Mouse (Mus musculus): ENCODE measurements around the gene Gm10401. TPM values are rescaled to one million over a fixed set of nuclear protein-coding genes. Genes with fewer than 3 reads are reported as not detected.

Gm10401 gene
- total RNA-seq (2021): not detected
- long read RNA-seq, experiment 1: 0 reads
- long read RNA-seq, experiment 2: 0 reads

DNA sequence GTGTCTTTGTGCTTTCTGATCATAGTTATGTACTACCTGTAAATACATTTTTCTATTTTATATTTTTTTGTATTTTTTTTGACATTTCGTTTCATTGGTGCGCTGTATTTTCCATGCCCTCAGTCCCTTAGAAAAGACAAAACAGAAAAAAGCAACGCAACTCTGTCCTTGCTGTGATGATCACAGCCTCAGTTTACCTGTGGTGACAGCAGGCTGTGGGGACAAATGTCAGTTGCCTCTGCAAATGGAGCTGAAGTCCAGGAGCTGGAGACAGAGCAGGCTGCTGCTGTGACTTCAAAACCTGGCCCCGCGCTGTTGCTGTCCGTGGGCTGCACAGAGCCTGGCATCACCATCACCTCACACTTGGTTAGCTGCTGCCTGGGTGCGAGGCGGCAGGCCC lies at the start of gene Gm10401:
Gm10401 (minus strand) TSS at position 101 of the 400 bp plus-strand sequence.
- intact Hi-C loops (cut with DNase I; ENCODE audit: low total_unique reads): no loop called here
- no peak for DNase-seq

DNA sequence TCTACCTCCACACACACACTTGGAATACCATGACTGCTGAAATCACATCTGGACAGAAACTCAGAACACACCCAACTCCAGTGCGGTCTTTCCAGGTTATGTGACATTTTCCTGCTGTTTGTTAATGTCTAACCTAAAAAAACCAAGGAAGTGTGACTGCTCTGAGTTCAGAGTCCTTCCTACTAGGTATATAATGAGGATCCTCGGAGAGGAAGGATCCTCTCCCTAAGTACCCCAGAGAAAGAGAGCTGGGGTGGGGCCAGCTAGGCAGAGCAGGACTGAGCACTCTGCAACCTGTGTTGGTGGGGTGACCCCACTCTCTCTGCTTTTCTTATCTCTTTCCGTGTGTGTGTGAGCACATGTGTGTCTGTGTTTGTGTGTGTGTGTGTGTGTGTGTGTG lies 49.3 kb upstream of the Gm10401 start:
- no peak for DNase-seq
- intact Hi-C loops (cut with DNase I; ENCODE audit: low total_unique reads): no loop called here

GRCm38 (mm10) chr5:115146747-115147130 lies 48.6 kb upstream of the Gm10401 start:
- intact Hi-C loops (cut with DNase I; ENCODE audit: low total_unique reads): no loop called here
- peak; percentile 64 for DNase-seq

DNA sequence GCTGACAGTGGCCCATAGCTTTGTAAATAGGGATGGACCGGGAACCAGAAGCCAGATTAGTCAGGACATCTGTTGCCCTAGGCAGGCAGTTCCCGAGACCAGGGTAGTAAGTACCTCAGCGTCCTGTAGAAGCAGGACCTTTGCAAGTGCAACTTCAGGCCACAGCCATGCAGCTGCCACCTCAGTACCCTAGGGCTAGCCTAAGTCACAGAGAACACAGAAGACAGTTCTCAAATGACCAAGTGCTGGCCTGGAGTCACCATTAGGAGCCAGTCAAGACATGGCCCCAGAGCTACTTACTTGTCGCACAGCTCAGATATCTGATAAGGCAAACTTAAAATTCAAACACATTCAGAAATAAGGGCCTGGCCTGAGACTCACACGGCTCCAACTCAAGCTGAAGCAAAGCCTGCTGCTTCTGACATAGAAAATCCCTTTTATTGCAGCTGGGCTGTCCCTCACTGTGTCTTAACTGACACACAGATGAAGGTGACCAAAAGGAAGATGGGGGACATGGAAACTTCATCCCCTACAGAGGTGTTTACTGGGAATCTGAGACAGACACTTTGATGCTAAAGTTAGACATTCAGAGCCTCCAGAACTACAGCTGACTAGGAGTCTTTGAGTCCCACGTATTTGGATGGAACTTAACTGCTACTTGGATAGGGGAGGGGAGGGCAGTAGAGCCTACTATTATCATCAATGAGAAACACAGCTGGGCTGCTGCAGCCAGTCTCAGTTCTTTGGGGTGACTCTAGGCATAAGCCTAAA lies 48.1 kb upstream of the Gm10401 start:
- intact Hi-C loops (cut with DNase I; ENCODE audit: low total_unique reads): no loop called here
- no peak for DNase-seq

DNA sequence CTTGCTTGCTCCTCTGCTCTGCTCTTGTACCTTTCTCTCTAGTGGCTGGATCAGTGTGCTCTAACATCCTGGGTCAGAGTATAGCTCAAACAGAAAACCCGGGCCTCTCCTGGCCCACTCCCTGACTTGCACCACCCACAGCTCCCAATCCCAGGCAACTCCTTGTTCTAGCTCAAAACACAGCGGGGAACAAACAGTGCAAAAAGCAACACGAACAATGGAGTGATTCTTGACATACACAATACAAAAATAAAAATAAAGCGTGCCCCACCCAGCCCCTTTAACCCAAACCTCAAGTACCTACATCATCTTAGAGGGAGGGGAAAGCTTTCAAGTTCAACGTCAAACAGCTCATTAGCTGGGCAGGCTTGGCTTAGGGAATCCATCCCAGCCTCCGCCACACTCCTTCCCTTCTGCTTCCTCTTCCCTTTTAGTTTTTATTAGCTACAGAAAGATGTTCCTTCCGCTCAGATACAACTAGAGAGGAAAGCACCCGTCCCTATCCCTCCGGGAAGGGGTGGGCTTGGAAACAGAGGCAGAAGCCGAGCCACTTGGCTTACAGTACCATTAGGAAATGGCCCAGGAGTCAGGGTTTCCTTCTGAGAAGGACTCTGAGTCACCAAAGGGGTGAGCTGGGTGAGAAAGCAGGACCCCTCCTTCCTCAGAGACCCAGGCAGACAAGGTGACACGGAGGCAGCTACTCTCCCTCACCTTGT lies 47.3 kb upstream of the Gm10401 start:
- intact Hi-C loops (cut with DNase I; ENCODE audit: low total_unique reads): no loop called here
- DNase-seq: no peak

GRCm38 (mm10) chr5:115144471-115144870 lies 46.4 kb upstream of the Gm10401 start:
- intact Hi-C loops (cut with DNase I; ENCODE audit: low total_unique reads): no loop called here
- DNase-seq: no peak

GRCm38 (mm10) chr5:115143552-115143951 lies 45.5 kb upstream of the Gm10401 start:
- intact Hi-C loops (cut with DNase I; ENCODE audit: low total_unique reads): no loop called here
- DNase-seq: peak; percentile 47

DNA sequence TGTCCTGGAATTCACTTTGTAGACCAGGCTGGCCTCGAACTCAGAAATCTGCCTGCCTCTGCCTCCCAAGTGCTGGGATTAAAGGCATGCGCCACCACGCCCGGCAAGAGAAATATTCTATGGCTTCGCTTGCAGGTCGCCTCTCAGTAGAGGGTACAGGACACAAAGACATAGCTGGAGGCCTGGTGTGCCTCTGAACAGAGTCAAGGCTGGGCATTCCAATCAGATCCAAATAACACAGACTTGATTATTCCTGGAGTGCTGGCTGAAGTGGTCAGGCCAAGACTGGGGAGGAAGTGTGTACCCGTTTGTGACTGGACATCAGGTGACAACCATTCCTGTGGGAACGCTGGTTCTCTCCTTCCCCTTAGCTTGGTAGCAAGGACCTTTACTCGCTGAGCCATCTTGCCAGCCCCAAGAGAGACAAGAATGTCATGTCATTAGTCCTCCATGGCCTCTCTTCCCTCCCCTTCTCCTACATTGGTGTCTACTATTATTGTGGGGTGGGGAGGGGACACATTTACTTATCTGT lies 44.1 kb upstream of the Gm10401 start:
- intact Hi-C loops (cut with DNase I; ENCODE audit: low total_unique reads): no loop called here
- no peak for DNase-seq

- intact Hi-C loops (cut with DNase I; ENCODE audit: low total_unique reads): no loop called here
- DNase-seq: no peak
These were observed 42.6 kb upstream of the Gm10401 start for GRCm38 (mm10) chr5:115140726-115141125.

- intact Hi-C loops (cut with DNase I; ENCODE audit: low total_unique reads): no loop called here
- no peak for DNase-seq
These were observed 41.0 kb upstream of the Gm10401 start for GRCm38 (mm10) chr5:115139124-115139523.

GRCm38 (mm10) chr5:115134234-115135165 lies 36.4 kb upstream of the Gm10401 start, which contains the start of gene Unc119b:
TSS of gene Unc119b (minus strand) at chr5:115134975.
- DNase-seq: peak; percentile 89
- intact Hi-C loops (cut with DNase I; ENCODE audit: low total_unique reads): no loop called here

GRCm38 (mm10) chr5:115133358-115134066 lies 35.4 kb upstream of the Gm10401 start:
- intact Hi-C loops (cut with DNase I; ENCODE audit: low total_unique reads): no loop called here
- no peak for DNase-seq

DNA sequence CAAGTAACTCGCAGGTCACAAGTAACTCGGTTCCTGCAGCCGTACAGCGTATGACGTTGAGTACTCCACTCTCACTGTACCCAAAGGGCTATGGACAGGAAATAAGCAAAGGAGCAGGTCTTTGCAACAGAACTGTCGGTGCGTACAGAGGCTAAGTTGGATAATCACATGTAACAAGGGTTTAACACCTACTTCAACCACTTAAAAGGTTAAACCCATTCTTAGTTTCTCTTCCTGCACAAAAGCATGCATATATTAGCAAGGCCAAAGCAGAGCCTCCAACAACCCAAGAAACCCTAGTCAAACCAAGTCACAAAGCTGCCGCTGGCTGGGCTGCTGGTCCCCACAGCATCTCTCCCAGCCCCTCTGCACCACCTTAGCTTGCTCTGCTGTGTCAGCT lies 34.4 kb upstream of the Gm10401 start:
- intact Hi-C loops (cut with DNase I; ENCODE audit: low total_unique reads): no loop called here
- no peak for DNase-seq

DNA sequence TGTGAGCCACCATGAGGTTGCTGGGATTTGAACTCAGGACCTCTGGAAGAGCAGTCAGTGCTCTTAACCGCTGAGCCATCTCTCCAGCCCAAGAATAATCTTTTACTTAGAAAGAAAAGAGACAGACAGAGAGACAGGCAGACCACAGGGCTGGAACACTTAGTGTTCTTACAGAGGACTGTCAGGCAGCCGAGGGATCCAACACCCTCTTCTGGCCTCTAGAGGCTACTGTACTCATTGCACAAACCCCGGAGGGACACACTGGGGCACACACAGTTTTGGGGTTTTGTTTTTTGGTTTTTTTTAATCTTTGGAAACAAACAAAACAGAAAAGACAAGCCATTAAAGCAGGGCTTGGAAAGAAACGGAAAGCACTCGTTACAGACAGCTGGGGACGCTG lies 31.2 kb upstream of the Gm10401 start:
- intact Hi-C loops (cut with DNase I; ENCODE audit: low total_unique reads): loop anchor here (5.0 to 10.0 kb wide), 2 partner anchors 33 to 105 kb away; partner anchors contain the start of gene Pop5
- DNase-seq: no peak

GRCm38 (mm10) chr5:115127421-115128179 lies 29.5 kb upstream of the Gm10401 start:
- intact Hi-C loops (cut with DNase I; ENCODE audit: low total_unique reads): loop anchor here (5.0 to 10.0 kb wide), 2 partner anchors 35 to 107 kb away; partner anchors contain the start of gene Pop5
- no peak for DNase-seq

GRCm38 (mm10) chr5:115126578-115127312 lies 28.6 kb upstream of the Gm10401 start:
- no peak for DNase-seq
- intact Hi-C loops (cut with DNase I; ENCODE audit: low total_unique reads): loop anchor here (5.0 to 10.0 kb wide), 2 partner anchors 36 to 108 kb away; partner anchors contain the start of gene Pop5

- intact Hi-C loops (cut with DNase I; ENCODE audit: low total_unique reads): loop anchor here (5.0 to 10.0 kb wide), 2 partner anchors 37 to 109 kb away; partner anchors contain the start of gene Pop5
- DNase-seq: peak; percentile 86
These were observed 27.2 kb upstream of the Gm10401 start for GRCm38 (mm10) chr5:115125211-115125871.

Data from gastrocnemius, postnatal 14 days (tissue).